Mouse (Mus musculus) midbrain, embryonic 16.5 days (tissue): ENCODE results near the gene Erbb2. TPM values are rescaled to one million over a fixed set of nuclear protein-coding genes. Genes with fewer than 3 reads are reported as not detected.

Experiments
- ATAC-seq: fragments of 200-750 bp; cut with Nextera tagmentation; 2 replicates; pipeline ENCODE4 v1.8.0; 2017; ENCODE audit warnings: moderate TSS enrichment
- H3K27ac ChIP-seq: fragments of 300-500 bp; sonication (generic); 2 replicates; pipeline ENCODE4 v1.5.1; 2014; ENCODE audit warnings: mild to moderate bottlenecking, low read length, mixed read lengths
- H3K27me3 ChIP-seq: fragments of 300-500 bp; sonication (generic); 2 replicates; pipeline ENCODE4 v1.6.1; 2014; ENCODE audit warnings: low read depth, low read length, mixed read lengths; ENCODE audit not compliant: control insufficient read depth, insufficient read depth
- H3K36me3 ChIP-seq: fragments of 300-500 bp; sonication (generic); 2 replicates; pipeline ENCODE4 v1.6.1; 2014; ENCODE audit warnings: mild to moderate bottlenecking, low read length, moderate library complexity, mixed read lengths; ENCODE audit not compliant: control insufficient read depth, insufficient read depth
- H3K4me1 ChIP-seq: fragments of 300-500 bp; sonication (generic); 2 replicates; pipeline ENCODE4 v1.6.1; 2014; ENCODE audit warnings: mild to moderate bottlenecking, low read length, mixed read lengths; ENCODE audit not compliant: control insufficient read depth, insufficient read depth
- H3K4me2 ChIP-seq: fragments of 300-500 bp; sonication (generic); 2 replicates; pipeline ENCODE4 v1.6.1; 2014; ENCODE audit warnings: mild to moderate bottlenecking, low read length, mixed read lengths
- H3K4me3 ChIP-seq: fragments of 300-500 bp; sonication (generic); 2 replicates; pipeline ENCODE4 v1.5.1; 2014; ENCODE audit warnings: low read depth, mild to moderate bottlenecking, low read length, moderate library complexity, mixed read lengths
- H3K9ac ChIP-seq: fragments of 300-500 bp; sonication (generic); 2 replicates; pipeline ENCODE4 v1.6.1; 2014; ENCODE audit warnings: low read depth, low read length, mixed read lengths
- H3K9me3 ChIP-seq: fragments of 300-500 bp; sonication (generic); replicated peaks from 2 replicates; pipeline ENCODE4 v1.6.1; 2014; ENCODE audit warnings: mild to moderate bottlenecking, low read length, mixed read lengths; ENCODE audit not compliant: control insufficient read depth, poor library complexity, severe bottlenecking
- WGBS: fragments of 180-500 bp; shearing (Covaris S2); extraction: QIAGEN DNeasy Blood & Tissue Kit; methylation state at CpG from one replicate; pipeline ENCODE4 v1.1.7; 2014; 5-methylcytosine and 5-hydroxymethylcytosine counted together
- polyA plus RNA-seq: library from polyadenylated mRNA; unstranded; fragments of >200 nt; fragmentation: Nextera tagmentation; extraction: Ambion mirVana; gene quantifications from 2 replicates; pipeline ENCODE4 v1.2.1, GENCODE M21; 2015

Erbb2 gene
- polyA plus RNA-seq, 1 experiment from 2014 or later, result 5.7 TPM

DNA sequence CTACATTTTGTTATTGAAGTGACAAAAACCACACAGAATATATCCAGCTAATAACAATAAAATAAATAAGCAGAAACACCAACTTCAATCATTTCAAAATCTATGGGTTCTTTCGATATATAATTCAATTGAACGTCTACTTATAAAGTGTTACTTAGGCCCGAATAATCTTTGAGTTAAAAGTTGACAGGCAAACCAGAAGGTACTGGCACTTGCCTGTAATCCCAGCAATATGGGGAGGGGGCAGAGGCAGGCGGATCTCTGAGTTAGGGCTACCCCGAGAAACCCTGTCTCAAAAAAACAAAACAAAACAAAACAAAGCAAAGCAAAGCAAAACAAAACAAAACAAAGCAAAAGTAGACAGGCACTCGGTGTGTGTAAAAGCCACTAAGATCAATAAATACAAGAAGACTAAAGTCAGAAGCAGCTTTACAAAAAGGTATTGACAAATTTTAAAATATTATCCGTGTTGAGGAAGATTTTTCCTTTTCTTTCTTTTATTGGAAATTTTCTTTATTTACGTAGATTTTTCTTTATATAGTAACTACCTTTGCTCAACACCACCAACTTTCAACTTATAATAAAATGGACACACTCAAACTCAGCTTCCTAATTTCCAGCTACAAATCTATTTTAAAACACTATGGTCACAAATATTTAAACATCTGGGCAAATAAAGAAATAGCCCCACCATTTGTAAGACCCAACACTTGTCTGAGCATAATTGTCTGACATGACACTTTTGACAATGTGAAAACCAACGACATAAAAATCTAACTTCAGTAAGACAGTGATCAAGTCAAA lies 63.6 kb downstream of the Erbb2 start:
- 88% methylated on average over 9 of the region's 9 CpGs for WGBS
- no peak overlapping the region for H3K4me3 ChIP-seq
- no peaks in the 10 kb centered on the region for H3K4me1 ChIP-seq
- no peak overlapping the region for H3K27ac ChIP-seq
- no peak overlapping the region for H3K4me2 ChIP-seq
- no peaks in the 10 kb centered on the region for H3K27me3 ChIP-seq
- ATAC-seq, result no peak
- no peaks in the 10 kb centered on the region for H3K36me3 ChIP-seq
- H3K9ac ChIP-seq, result no peak overlapping the region
- H3K9me3 ChIP-seq, result no peaks in the 10 kb centered on the region

DNA sequence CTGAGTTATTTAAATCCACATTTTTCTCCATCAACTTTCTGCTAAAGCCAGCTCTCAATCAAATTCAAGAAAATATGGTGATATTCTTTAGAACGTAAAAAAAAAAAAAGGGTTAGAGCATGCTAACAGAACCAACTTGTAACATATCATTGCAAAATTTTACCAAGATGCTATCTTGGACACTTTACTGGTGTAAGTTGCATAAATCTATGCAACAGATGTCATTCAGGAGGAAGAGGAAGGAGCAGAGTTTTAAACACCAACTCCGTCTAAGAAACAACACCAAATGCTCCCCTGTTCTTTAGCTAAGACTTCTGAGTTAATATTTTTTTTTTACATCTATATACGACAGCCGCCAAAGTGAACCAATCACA lies 64.2 kb downstream of the Erbb2 start:
- Histone ChIP-seq H3K27ac (no peak overlapping the region), H3K36me3 (no peaks in the 10 kb centered on the region), H3K9me3 (no peaks in the 10 kb centered on the region), H3K9ac (no peak overlapping the region), H3K4me2 (no peak overlapping the region), H3K4me1 (no peaks in the 10 kb centered on the region), H3K27me3 (no peaks in the 10 kb centered on the region), H3K4me3 (no peak overlapping the region)
- no peak for ATAC-seq
- 90% methylated on average over 4 of the region's 4 CpGs for WGBS

DNA sequence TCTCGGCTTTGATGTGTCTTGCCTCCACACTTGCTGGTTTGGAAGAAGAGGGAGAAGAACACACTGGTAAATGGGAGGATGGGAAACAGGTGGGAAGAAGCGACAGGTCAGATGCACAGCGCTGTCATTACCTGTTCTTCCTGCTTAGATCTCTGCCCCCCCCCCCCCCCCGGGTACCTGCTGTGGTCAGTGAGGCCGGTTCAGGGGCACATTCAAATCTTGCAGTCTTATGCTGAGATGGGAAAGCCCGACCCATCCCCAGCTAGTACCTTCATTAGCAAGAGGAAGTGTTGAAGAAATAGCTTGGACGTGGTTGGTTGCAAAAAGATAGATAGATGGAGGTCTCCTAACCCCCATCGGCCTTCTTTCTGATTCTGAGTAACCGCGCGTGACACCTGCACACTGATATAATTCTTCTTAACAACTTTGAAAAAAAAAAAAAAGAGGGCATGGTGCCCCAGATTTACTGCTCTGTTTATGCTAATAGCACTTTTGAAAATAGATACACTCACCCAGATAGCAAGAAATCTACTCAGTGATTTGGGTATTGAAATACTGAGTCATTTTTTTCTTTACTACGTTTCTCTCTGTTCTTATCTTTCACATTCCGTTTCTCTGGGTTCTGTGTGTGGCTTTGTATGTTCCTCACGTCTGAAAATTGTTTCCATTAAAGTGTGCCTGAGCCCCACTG lies 64.9 kb downstream of the Erbb2 start:
- Histone ChIP-seq H3K4me3 (no peak overlapping the region), H3K4me1 (no peaks in the 10 kb centered on the region), H3K9me3 (no peaks in the 10 kb centered on the region), H3K4me2 (no peak overlapping the region), H3K9ac (no peak overlapping the region), H3K27me3 (no peaks in the 10 kb centered on the region), H3K36me3 (no peaks in the 10 kb centered on the region), H3K27ac (no peak overlapping the region)
- ATAC-seq, result no peak
- WGBS, result 73% methylated on average over 14 of the region's 14 CpGs

DNA sequence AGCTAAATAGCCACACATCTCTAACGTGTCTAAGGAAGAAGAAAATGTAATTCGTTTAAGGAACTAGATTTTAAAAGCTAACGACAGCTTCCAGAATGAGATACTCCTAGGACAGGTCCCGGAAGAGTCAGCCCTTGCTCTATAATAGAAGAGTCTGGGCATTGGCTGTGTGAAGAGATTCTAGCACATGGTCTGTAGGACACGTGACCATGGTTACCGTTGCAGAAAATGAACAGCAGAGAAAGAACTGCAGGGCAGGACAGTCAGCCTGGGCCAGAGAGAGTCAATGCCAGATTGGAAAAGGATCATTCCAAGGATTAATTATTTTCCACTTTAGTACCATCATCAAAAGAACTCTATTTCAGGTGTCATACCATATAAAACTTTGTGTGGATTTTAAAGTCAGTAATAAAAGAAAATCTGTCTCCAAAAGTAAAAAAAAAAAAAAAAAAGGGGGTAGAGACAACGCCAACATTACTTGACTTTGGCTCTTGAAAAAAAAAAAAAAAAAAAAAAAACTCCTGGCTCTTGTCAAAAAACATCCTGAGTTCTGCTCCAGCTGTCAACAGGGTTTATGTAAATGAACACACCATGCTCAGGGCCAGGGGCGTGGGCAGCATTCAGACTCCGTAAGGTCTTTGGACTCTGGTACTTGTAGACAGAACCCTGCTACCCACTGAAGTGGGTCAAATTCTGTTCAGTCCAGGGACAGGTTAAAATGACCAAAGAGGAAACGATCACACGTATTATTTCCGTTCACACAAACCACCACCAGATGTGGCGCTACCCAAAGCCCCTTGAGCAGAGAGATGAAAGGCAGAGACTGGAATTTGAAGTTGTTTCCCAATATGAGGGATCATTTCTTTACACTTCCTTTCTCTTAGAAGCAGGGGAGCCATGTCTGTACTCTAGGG lies 67.0 kb downstream of the Erbb2 start:
- H3K27ac ChIP-seq, result no peak overlapping the region
- no peaks in the 10 kb centered on the region for H3K4me1 ChIP-seq
- H3K27me3 ChIP-seq, result no peaks in the 10 kb centered on the region
- no peak overlapping the region for H3K4me3 ChIP-seq
- 80% methylated on average over 13 of the region's 13 CpGs for WGBS
- H3K9ac ChIP-seq, result no peak overlapping the region
- no peak for ATAC-seq
- no peaks in the 10 kb centered on the region for H3K9me3 ChIP-seq
- no peak overlapping the region for H3K4me2 ChIP-seq
- no peaks in the 10 kb centered on the region for H3K36me3 ChIP-seq

- no peak overlapping the region for H3K4me2 ChIP-seq
- 88% methylated on average over 12 of the region's 12 CpGs for WGBS
- H3K27me3 ChIP-seq, result no peaks in the 10 kb centered on the region
- no peak overlapping the region for H3K9ac ChIP-seq
- no peak overlapping the region for H3K27ac ChIP-seq
- H3K4me1 ChIP-seq, result no peaks in the 10 kb centered on the region
- no peak overlapping the region for H3K4me3 ChIP-seq
- no peak for ATAC-seq
- H3K9me3 ChIP-seq, result no peaks in the 10 kb centered on the region
- H3K36me3 ChIP-seq, result no peaks in the 10 kb centered on the region
These were observed 67.7 kb downstream of the Erbb2 start for GRCm38 (mm10) chr11:98479940-98480497.

GRCm38 (mm10) chr11:98481231-98481630 lies 69.0 kb downstream of the Erbb2 start:
- Histone ChIP-seq H3K4me1 (no peaks in the 10 kb centered on the region), H3K27ac (no peak overlapping the region), H3K9me3 (no peaks in the 10 kb centered on the region), H3K9ac (no peak overlapping the region), H3K4me3 (no peak overlapping the region), H3K36me3 (no peaks in the 10 kb centered on the region), H3K27me3 (no peaks in the 10 kb centered on the region), H3K4me2 (no peak overlapping the region)
- no peak for ATAC-seq
- 71% methylated on average over 6 of the region's 6 CpGs for WGBS

GRCm38 (mm10) chr11:98482067-98482466 lies 69.8 kb downstream of the Erbb2 start:
- Histone ChIP-seq H3K4me1 (no peaks in the 10 kb centered on the region), H3K27me3 (no peaks in the 10 kb centered on the region), H3K9ac (no peak overlapping the region), H3K9me3 (no peaks in the 10 kb centered on the region), H3K4me3 (no peak overlapping the region), H3K4me2 (no peak overlapping the region), H3K27ac (no peak overlapping the region), H3K36me3 (no peaks in the 10 kb centered on the region)
- 88% methylated on average over 10 of the region's 10 CpGs for WGBS
- no peak for ATAC-seq

- H3K9me3 ChIP-seq, result no peaks in the 10 kb centered on the region
- no peak overlapping the region for H3K27ac ChIP-seq
- H3K27me3 ChIP-seq, result no peaks in the 10 kb centered on the region
- no peak overlapping the region for H3K4me3 ChIP-seq
- WGBS, result 96% methylated on average over 2 of the region's 2 CpGs
- ATAC-seq, result no peak
- no peaks in the 10 kb centered on the region for H3K36me3 ChIP-seq
- no peak overlapping the region for H3K9ac ChIP-seq
- no peak overlapping the region for H3K4me2 ChIP-seq
- H3K4me1 ChIP-seq, result no peaks in the 10 kb centered on the region
These were observed 73.5 kb downstream of the Erbb2 start for GRCm38 (mm10) chr11:98485749-98486148.
